Mouse (Mus musculus) spleen, adult 2 months (tissue): ENCODE measurements at regions not wholly inside any gene's neighbourhood (a gene's known extent, or its start where the extent isn't known, plus 50 kb on each side); places are given as distances from the start of the nearest gene placed in this dataset.

Source experiments
- CTCF ChIP-seq: fragments of 200-500 bp; IDR thresholded peaks from 2 replicates; pipeline ENCODE4 v1.5.1; 2011; ENCODE audit warnings: mild to moderate bottlenecking, inconsistent platforms; ENCODE audit not compliant: insufficient read depth, insufficient read length, insufficient replicate concordance; ENCODE audit errors: extremely low read depth
- POLR2A ChIP-seq: fragments of 200-500 bp; IDR thresholded peaks from 2 replicates; pipeline ENCODE4 v1.6.1; 2011; ENCODE audit warnings: low read depth, low read length, inconsistent platforms

- TF ChIP-seq CTCF: no peak
- no peak for TF ChIP-seq POLR2A
Observed at GRCm38 (mm10) chr7:117139245-117139970, 241.4 kb upstream of the Xylt1 start.
